Mouse (Mus musculus) neural tube, embryonic 13.5 days (tissue): ENCODE results near the gene Ptpn12. TPM values are rescaled to one million over a fixed set of nuclear protein-coding genes. Genes with fewer than 3 reads are reported as not detected.

Experiments
- ATAC-seq: fragments of 200-750 bp; cut with Nextera tagmentation; 2 replicates; pipeline ENCODE4 v1.8.0; 2017; ENCODE audit warnings: low read depth, mild to moderate bottlenecking, moderate TSS enrichment, moderate library complexity
- H3K27ac ChIP-seq: fragments of 300-500 bp; sonication (generic); replicated peaks from 2 replicates; pipeline ENCODE4 v1.5.1; 2015; ENCODE audit warnings: moderate library complexity, mild to moderate bottlenecking, inconsistent platforms
- H3K27me3 ChIP-seq: fragments of 300-500 bp; sonication (generic); 2 replicates; pipeline ENCODE4 v1.6.1; 2015; ENCODE audit warnings: mild to moderate bottlenecking, inconsistent platforms
- H3K36me3 ChIP-seq: fragments of 300-500 bp; sonication (generic); 2 replicates; pipeline ENCODE4 v1.6.1; 2015; ENCODE audit warnings: mild to moderate bottlenecking, inconsistent platforms
- H3K4me1 ChIP-seq: fragments of 300-500 bp; sonication (generic); replicated peaks from 2 replicates; pipeline ENCODE4 v1.6.1; 2015; ENCODE audit warnings: inconsistent platforms
- H3K4me2 ChIP-seq: fragments of 300-500 bp; sonication (generic); 2 replicates; pipeline ENCODE4 v1.6.1; 2015; ENCODE audit warnings: inconsistent platforms, mild to moderate bottlenecking, moderate library complexity
- H3K4me3 ChIP-seq: fragments of 300-500 bp; sonication (generic); 2 replicates; pipeline ENCODE4 v1.5.1; 2015; ENCODE audit warnings: mild to moderate bottlenecking, inconsistent platforms
- H3K9ac ChIP-seq: fragments of 300-500 bp; sonication (generic); 2 replicates; pipeline ENCODE4 v1.6.1; 2015; ENCODE audit warnings: moderate library complexity, mild to moderate bottlenecking, inconsistent platforms
- H3K9me3 ChIP-seq: fragments of 300-500 bp; sonication (generic); 2 replicates; pipeline ENCODE4 v1.6.1; 2016; ENCODE audit warnings: inconsistent platforms
- WGBS: fragments of 180-500 bp; shearing (Covaris S2); methylation state at CpG from one replicate; pipeline ENCODE4 v1.1.7; 2015; 5-methylcytosine and 5-hydroxymethylcytosine counted together
- polyA plus RNA-seq: library from polyadenylated mRNA; unstranded; fragments of >200 nt; fragmentation: Nextera tagmentation; extraction: Ambion mirVana; gene quantifications from 2 replicates; pipeline ENCODE4 v1.2.1, GENCODE M21; 2015

Ptpn12 gene
- polyA plus RNA-seq, 1 experiment from 2014 or later, result 24.9 TPM

DNA sequence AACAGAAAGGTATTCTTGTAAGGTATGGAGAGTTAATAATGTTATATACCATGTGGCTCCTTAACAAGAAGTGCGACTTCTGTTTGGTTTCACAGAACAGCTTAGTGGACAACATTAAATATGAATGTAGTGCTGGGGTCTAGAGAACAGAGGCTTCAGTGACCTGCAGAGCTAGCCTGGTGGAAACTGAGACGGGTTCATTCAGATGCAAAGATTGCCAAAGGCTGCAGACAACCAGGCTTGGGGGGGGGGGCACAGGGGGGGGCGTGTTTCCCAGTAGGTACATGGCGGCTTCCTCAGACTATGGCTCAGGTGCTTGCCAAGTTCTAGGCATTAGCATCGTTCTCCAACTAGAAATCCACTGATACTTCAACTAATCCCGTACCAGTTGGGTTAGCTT lies 91.3 kb downstream of the Ptpn12 start:
- H3K4me1 ChIP-seq, result 0 out of 2 replicates have a peak, but pooled peaks cover 6% of the 10 kb centered on the region
- no peaks in the 10 kb centered on the region for H3K36me3 ChIP-seq
- no peak overlapping the region for H3K4me2 ChIP-seq
- no peaks in the 10 kb centered on the region for H3K9me3 ChIP-seq
- H3K27ac ChIP-seq, result no peak overlapping the region
- no peak overlapping the region for H3K4me3 ChIP-seq
- ATAC-seq, result no peak
- H3K27me3 ChIP-seq, result no peaks in the 10 kb centered on the region
- no peak overlapping the region for H3K9ac ChIP-seq
- 72% methylated on average over 6 of the region's 6 CpGs for WGBS

DNA sequence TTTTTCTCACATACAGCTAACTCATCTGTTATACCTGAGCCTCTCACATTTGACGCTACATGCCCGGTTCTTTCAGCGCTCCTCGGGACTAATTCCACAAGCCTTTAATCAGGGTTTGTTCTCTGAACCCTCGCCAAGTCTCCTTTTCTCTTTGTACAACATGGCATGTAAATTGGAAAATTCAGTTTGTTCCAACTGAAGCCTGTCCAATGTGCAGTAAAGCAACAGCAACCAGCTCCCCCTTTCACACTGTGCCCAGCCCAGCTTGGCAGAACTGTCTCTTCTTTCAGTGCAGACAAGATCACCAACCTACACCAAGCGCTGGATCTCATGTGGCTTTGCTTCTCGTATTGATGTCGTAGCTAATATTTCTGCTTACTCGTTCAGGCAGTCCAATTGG lies 92.4 kb downstream of the Ptpn12 start:
- no peaks in the 10 kb centered on the region for H3K4me1 ChIP-seq
- H3K27ac ChIP-seq, result no peak overlapping the region
- no peak overlapping the region for H3K4me2 ChIP-seq
- 83% methylated on average over 9 of the region's 9 CpGs for WGBS
- no peak overlapping the region for H3K9ac ChIP-seq
- ATAC-seq, result no peak
- H3K27me3 ChIP-seq, result no peaks in the 10 kb centered on the region
- H3K4me3 ChIP-seq, result no peak overlapping the region
- H3K36me3 ChIP-seq, result no peaks in the 10 kb centered on the region
- H3K9me3 ChIP-seq, result no peaks in the 10 kb centered on the region

- Histone ChIP-seq H3K4me1 (no peaks in the 10 kb centered on the region), H3K4me2 (no peak overlapping the region), H3K9ac (no peak overlapping the region), H3K9me3 (no peaks in the 10 kb centered on the region; the same call in 1 of the 2 replicates), H3K36me3 (peaks cover 5% of the 10 kb centered on the region; the same call in 1 of the 2 replicates), H3K27me3 (no peaks in the 10 kb centered on the region), H3K27ac (no peak overlapping the region), H3K4me3 (no peak overlapping the region)
- 89% methylated on average over 2 of the region's 2 CpGs for WGBS
- ATAC-seq, result no peak
These were observed 94.8 kb downstream of the Ptpn12 start for GRCm38 (mm10) chr5:20960927-20961326.

GRCm38 (mm10) chr5:20956298-20956697 lies 99.4 kb downstream of the Ptpn12 start, which contains the start of gene Rsbn1l:
TSS of gene Rsbn1l (minus strand) at chr5:20956398.
- Histone ChIP-seq H3K9ac (no peak within 1 kb of the TSS), H3K36me3 (peaks cover 5% of the 10 kb centered on the region; the same call in 1 of the 2 replicates), H3K4me1 (peaks cover 11% of the 10 kb centered on the region), H3K4me3 (no peak within 1 kb of the TSS), H3K27ac (no peak within 1 kb of the TSS), H3K27me3 (no peaks in the 10 kb centered on the region), H3K4me2 (no peak within 1 kb of the TSS), H3K9me3 (no peaks in the 10 kb centered on the region; the same call in 1 of the 2 replicates)
- 98% methylated on average over 3 of the region's 3 CpGs for WGBS
- ATAC-seq, result no peak

- 69% methylated on average over 13 of the region's 13 CpGs for WGBS
- H3K9me3 ChIP-seq, result no peaks in the 10 kb centered on the region; the same call in 1 of the 2 replicates
- H3K4me2 ChIP-seq, result no peak overlapping the region
- H3K27ac ChIP-seq, result no peak overlapping the region
- H3K36me3 ChIP-seq, result peaks cover 5% of the 10 kb centered on the region; the same call in 1 of the 2 replicates
- H3K27me3 ChIP-seq, result no peaks in the 10 kb centered on the region
- no peak for ATAC-seq
- peaks cover 13% of the 10 kb centered on the region for H3K4me1 ChIP-seq
- H3K9ac ChIP-seq, result no peak overlapping the region
- no peak overlapping the region for H3K4me3 ChIP-seq
These were observed 100.4 kb downstream of the Ptpn12 start for GRCm38 (mm10) chr5:20955114-20955835.

DNA sequence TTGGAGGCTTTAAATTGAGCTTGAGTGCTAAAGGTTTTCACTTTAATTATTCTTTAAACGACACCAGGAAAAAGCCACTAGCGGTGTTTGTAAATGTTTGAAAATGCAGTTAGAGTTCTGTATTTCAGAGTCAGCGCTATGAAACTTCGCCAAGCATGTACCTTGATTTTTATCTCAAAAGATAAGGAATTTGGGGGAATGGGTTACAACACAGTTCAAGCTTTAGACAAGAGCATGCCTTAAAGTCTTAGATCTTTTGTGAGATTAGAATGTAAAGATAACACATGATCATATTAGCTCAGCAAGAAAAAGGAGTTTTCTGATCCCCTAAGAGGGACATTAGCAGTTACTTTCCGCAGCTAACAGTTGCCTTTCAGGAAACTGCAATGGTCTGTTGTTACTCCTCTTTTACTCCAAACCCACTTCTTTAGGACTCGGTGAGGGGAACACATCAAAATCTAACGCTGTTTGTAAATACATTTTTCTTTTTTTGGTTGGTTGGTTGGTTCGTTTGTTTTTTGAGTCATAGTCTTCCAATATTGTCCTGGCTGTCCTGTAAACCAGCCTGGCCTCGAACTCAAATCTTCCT lies 103.3 kb downstream of the Ptpn12 start:
- Histone ChIP-seq H3K4me2 (peak overlapping the region; percentile 77), H3K27ac (peak overlapping the region; percentile 99; the same call in 1 of the 2 replicates), H3K36me3 (peaks cover 5% of the 10 kb centered on the region; the same call in 1 of the 2 replicates), H3K9me3 (no peaks in the 10 kb centered on the region; the same call in 1 of the 2 replicates), H3K27me3 (no peaks in the 10 kb centered on the region), H3K4me1 (peaks cover 27% of the 10 kb centered on the region), H3K4me3 (peak overlapping the region; percentile 95), H3K9ac (peak overlapping the region; percentile 94)
- no peak for ATAC-seq
- 24% methylated on average over 9 of the region's 9 CpGs for WGBS

DNA sequence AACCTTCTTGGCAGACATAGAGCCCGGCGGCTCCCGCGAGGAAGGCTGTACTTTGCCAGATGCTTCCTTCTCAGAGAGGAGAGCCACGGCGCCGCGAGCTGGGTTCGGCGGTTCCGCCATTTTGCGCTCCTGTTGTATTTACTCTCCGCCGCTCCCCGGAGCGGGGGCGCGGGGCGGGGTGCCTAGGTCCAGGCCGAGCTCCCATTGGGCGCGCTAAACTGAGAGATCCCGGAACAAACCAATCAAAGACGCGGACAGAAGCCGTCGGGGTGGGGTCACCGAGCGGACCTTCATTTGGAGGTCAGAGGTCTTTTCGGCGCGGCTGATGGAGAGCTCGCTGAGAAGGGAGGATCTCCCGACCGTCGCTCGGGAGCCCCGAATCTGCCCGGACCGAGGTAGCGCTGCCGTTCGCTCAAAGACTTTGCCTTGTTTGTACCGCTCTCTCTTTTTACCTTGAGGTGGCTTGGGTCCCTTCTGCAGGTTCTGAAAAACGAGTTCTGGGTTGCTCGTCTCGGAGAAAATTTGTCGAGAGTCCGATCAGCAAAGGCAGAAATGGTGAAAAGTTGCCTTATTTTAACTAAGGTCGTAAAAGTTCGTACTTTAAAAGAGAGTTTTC lies 103.9 kb downstream of the Ptpn12 start:
- no peaks in the 10 kb centered on the region; the same call in 1 of the 2 replicates for H3K9me3 ChIP-seq
- H3K27me3 ChIP-seq, result no peaks in the 10 kb centered on the region
- H3K4me2 ChIP-seq, result peak overlapping the region; percentile 77
- H3K4me3 ChIP-seq, result peak overlapping the region; percentile 95
- WGBS, result under 1% methylated on average over 48 of the region's 51 CpGs
- H3K4me1 ChIP-seq, result peaks cover 27% of the 10 kb centered on the region
- peak overlapping the region; percentile 99 for H3K27ac ChIP-seq
- H3K36me3 ChIP-seq, result peaks cover 2% of the 10 kb centered on the region; the same call in 1 of the 2 replicates
- ATAC-seq, result peak; percentile 99
- peak overlapping the region; percentile 94 for H3K9ac ChIP-seq

GRCm38 (mm10) chr5:20950855-20951650 lies 104.7 kb downstream of the Ptpn12 start:
- H3K4me2 ChIP-seq, result peak overlapping the region; percentile 77
- WGBS, result 2% methylated on average over 82 of the region's 88 CpGs
- ATAC-seq, result peak; percentile 83
- peak overlapping the region; percentile 94 for H3K9ac ChIP-seq
- peak overlapping the region; percentile 99 for H3K27ac ChIP-seq
- H3K9me3 ChIP-seq, result no peaks in the 10 kb centered on the region
- H3K27me3 ChIP-seq, result no peaks in the 10 kb centered on the region
- no peaks in the 10 kb centered on the region for H3K36me3 ChIP-seq
- H3K4me1 ChIP-seq, result peaks cover 27% of the 10 kb centered on the region
- H3K4me3 ChIP-seq, result peak overlapping the region; percentile 95

DNA sequence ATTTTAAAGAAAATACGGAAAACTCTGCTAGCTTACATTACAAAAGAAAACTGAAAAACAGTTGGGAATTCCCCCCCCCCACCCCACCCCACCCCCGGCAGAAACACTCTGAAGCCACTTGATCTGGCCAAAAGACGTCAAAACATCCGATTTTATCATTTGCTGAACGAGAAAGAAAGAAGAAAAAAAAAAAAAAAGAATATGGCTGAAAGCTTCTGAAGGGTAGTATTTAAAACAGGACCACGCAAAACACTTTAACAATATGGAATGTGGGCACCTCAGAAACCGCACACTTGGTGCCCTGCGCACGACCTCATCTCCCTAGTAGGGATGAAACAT lies 105.2 kb downstream of the Ptpn12 start:
- Histone ChIP-seq H3K9ac (peak overlapping the region; percentile 94), H3K4me2 (peak overlapping the region; percentile 77), H3K27me3 (no peaks in the 10 kb centered on the region), H3K27ac (peak overlapping the region; percentile 99), H3K9me3 (no peaks in the 10 kb centered on the region), H3K4me3 (peak overlapping the region; percentile 95), H3K4me1 (peaks cover 31% of the 10 kb centered on the region), H3K36me3 (no peaks in the 10 kb centered on the region)
- ATAC-seq, result 0 out of 2 replicates have a peak, but pooled peaks have one; percentile 33
- under 1% methylated on average over 9 of the region's 9 CpGs for WGBS

DNA sequence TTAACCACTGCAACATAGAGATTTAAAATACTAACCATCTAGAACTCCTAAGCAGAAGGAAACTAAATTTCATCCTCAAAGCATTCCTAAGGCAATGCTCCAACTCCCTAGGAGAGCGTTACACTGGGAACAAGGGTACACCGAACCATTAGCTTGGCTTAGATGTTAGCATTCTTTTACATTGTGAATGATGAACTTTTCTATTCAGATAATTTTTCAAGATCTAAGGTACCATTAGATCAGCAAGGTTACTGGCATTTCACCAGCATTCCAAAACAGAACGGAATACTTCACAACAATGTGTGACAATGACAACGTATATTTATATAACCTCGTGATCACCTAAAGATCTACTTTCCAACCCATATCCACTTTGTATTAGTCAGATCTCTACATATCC lies 105.6 kb downstream of the Ptpn12 start:
- H3K36me3 ChIP-seq, result no peaks in the 10 kb centered on the region
- 9% methylated on average over 5 of the region's 5 CpGs for WGBS
- peak overlapping the region; percentile 77 for H3K4me2 ChIP-seq
- peak overlapping the region; percentile 95 for H3K4me3 ChIP-seq
- no peak for ATAC-seq
- H3K9me3 ChIP-seq, result no peaks in the 10 kb centered on the region
- peak overlapping the region; percentile 94 for H3K9ac ChIP-seq
- H3K4me1 ChIP-seq, result peaks cover 35% of the 10 kb centered on the region
- no peaks in the 10 kb centered on the region for H3K27me3 ChIP-seq
- H3K27ac ChIP-seq, result no peak overlapping the region

DNA sequence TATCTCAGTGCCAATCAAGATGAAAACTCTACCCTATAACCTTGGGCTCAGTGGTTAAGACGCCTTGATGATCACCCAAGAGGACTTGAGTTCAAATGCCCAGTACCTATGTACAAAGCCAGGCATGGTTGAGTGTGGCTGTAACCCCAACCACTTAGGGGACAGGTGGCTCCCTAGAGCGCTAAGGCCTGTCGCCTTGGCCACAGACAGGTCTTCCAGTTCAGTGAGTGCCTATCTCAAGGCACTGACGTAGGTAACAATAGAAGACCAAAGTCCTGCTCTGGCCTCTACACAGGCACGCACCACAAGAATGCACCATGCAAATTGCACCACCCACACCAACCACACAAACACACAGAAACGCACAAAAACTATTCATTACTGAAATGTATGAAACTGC lies 108.8 kb downstream of the Ptpn12 start:
- H3K4me3 ChIP-seq, result no peak overlapping the region
- peaks cover 27% of the 10 kb centered on the region for H3K4me1 ChIP-seq
- H3K27me3 ChIP-seq, result no peaks in the 10 kb centered on the region
- H3K4me2 ChIP-seq, result no peak overlapping the region
- WGBS, result 81% methylated on average over 6 of the region's 6 CpGs
- H3K9me3 ChIP-seq, result no peaks in the 10 kb centered on the region
- H3K27ac ChIP-seq, result no peak overlapping the region
- ATAC-seq, result no peak
- no peaks in the 10 kb centered on the region for H3K36me3 ChIP-seq
- H3K9ac ChIP-seq, result no peak overlapping the region
